Mouse (Mus musculus) liver, adult 2 months (tissue): ENCODE data around the gene Timm13.

ENCODE experiments used
- CTCF ChIP-seq: fragments of 200-500 bp; IDR thresholded peaks from 2 replicates; pipeline ENCODE4 v1.5.1; 2011; ENCODE audit warnings: low read depth, low read length, control low read depth
- POLR2A ChIP-seq: fragments of 200-500 bp; IDR thresholded peaks from 2 replicates; pipeline ENCODE4 v1.6.1; 2011; ENCODE audit warnings: low read length, control low read depth; ENCODE audit not compliant: insufficient read depth; ENCODE audit errors: extremely low read depth

GRCm38 (mm10) chr10:80857386-80857785 is 43.4 kb downstream of the Timm13 start:
- TF ChIP-seq POLR2A: no peak
- no peak for TF ChIP-seq CTCF
